Mouse (Mus musculus) naive thymus-derived CD4-positive, alpha-beta T cell, adult 2 months (primary cell): ENCODE results near the gene Abca17.

Experiments used
- DNase-seq: peaks from one replicate; pipeline ENCODE4 v3.0.0-alpha.2; 2011; ENCODE audit warnings: low read depth

Gene Abca17

GRCm38 (mm10) chr17:24350926-24351759 lies at the start of gene Abca17:
Abca17 (minus strand) TSS chr17:24351068.
- no peak for DNase-seq

GRCm38 (mm10) chr17:24394456-24394855 lies 43.6 kb upstream of the Abca17 start:
- no peak for DNase-seq

- DNase-seq, result no peak
Measured at GRCm38 (mm10) chr17:24393527-24393926, 42.7 kb upstream of the Abca17 start.

GRCm38 (mm10) chr17:24391149-24391548 lies 40.3 kb upstream of the Abca17 start:
- DNase-seq, result peak; percentile 37

GRCm38 (mm10) chr17:24389865-24390264 lies 39.0 kb upstream of the Abca17 start:
- peak; percentile 59 for DNase-seq

- DNase-seq, result no peak
Measured at GRCm38 (mm10) chr17:24388711-24389110, 37.8 kb upstream of the Abca17 start.

GRCm38 (mm10) chr17:24383789-24384188 lies 32.9 kb upstream of the Abca17 start:
- no peak for DNase-seq

- DNase-seq, result no peak
Measured at GRCm38 (mm10) chr17:24378496-24378895, 27.6 kb upstream of the Abca17 start.

- no peak for DNase-seq
Measured at GRCm38 (mm10) chr17:24375886-24376285, 25.0 kb upstream of the Abca17 start.

GRCm38 (mm10) chr17:24375094-24375712 lies 24.3 kb upstream of the Abca17 start:
- DNase-seq, result no peak

GRCm38 (mm10) chr17:24365863-24366262 lies 15.0 kb upstream of the Abca17 start:
- DNase-seq, result no peak

- no peak for DNase-seq
Measured at GRCm38 (mm10) chr17:24364461-24364860, 13.6 kb upstream of the Abca17 start.

GRCm38 (mm10) chr17:24362527-24362926 lies 11.7 kb upstream of the Abca17 start:
- no peak for DNase-seq

- no peak for DNase-seq
Measured at GRCm38 (mm10) chr17:24361291-24361690, 10.4 kb upstream of the Abca17 start.

- DNase-seq, result no peak
Measured at GRCm38 (mm10) chr17:24360841-24361240, 10.0 kb upstream of the Abca17 start.

- DNase-seq, result no peak
Measured at GRCm38 (mm10) chr17:24359903-24360302, 9.0 kb upstream of the Abca17 start.

- no peak for DNase-seq
Measured at GRCm38 (mm10) chr17:24359006-24359405, 8.1 kb upstream of the Abca17 start.

- DNase-seq, result no peak
Measured at GRCm38 (mm10) chr17:24355284-24355683, 4.4 kb upstream of the Abca17 start.

- DNase-seq, result peak; percentile 12
Measured at GRCm38 (mm10) chr17:24353960-24354359, 3.1 kb upstream of the Abca17 start.

- DNase-seq, result peak; percentile 40
Measured at GRCm38 (mm10) chr17:24352370-24353194, 1.7 kb upstream of the Abca17 start.

GRCm38 (mm10) chr17:24351760-24352357 lies 991 bp upstream of the Abca17 start, which contains the start of gene Abca3:
Abca3 (plus strand) TSS chr17:24351950.
- DNase-seq, result peak; percentile 100

GRCm38 (mm10) chr17:24349176-24349575 lies 1.7 kb downstream of the Abca17 start:
- no peak for DNase-seq
